Mouse (Mus musculus) CH12F3 (cell line): Measurements from ENCODE around the gene Lcn11.

Experiments
- in situ Hi-C: fragments of 300-500 bp; cut with MboI; formaldehyde crosslinking; loops from 2 replicates; pipeline ENCODE4 v1.14.3; 2020; ENCODE audit warnings: low sequenced_read_pairs

Gene Lcn11

DNA sequence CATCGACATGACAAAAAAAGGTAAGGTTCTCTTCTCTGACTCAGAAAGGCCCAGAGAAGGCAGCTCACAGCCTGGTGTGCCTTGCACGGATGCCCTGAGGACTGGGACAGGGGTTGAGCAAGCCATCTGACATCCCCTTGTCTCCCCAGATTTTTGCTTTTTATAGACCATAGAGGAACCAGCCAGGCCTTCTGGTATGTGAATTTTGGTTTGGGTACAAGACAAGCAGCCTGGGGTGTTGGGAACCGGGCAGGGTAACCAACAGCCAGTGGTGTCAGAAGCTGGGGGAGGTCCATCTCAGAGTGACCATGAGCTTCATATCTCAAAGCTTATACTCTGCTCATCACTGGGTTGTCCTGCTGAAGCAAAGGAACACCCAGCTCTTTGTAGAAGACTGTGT is 47.9 kb downstream of the Lcn11 start:
- in situ Hi-C loops = no loop called here

DNA sequence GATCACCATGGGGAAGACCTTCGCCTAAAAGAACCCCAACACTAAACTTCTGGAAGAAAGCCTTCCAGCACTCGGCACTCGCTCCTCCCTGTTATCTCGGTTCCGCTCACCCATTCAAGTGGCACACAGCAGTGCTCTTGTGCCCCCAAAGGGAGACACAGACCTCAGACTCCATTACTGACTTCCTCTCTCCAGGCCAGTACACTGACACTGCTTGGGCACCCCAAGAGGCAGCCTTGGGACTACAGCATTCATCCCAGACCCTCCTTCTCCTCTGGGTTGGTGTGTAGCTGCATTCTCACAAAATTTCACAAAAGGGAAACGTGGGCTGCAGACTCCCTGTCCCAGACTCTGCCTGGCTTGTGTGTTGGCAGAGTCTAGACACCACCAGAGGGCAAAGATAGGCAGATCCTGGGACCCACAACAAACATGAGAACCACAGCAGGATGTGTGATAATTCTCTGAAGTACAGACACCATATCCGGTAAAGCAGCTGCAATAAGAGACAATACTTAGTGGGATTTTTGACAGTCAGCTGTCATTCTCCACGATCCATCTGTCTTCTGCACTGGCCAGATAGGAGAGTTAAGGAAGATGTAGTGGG is 51.6 kb downstream of the Lcn11 start:
- in situ Hi-C loops = no loop called here
